Mouse (Mus musculus) CH12.LX (cell line): ENCODE results near the gene Ipo7. TPM values are rescaled to one million over a fixed set of nuclear protein-coding genes. Genes with fewer than 3 reads are reported as not detected.

Experiments used
- DNase-seq: peaks from one replicate; pipeline ENCODE4 v3.0.0-alpha.2; 2013; ENCODE audit errors: extremely low read depth
- H3K27ac ChIP-seq: 2 replicates; pipeline ENCODE4 v1.5.1; 2012; ENCODE audit warnings: low read depth, mild to moderate bottlenecking, control low read depth, moderate library complexity; ENCODE audit not compliant: insufficient read depth
- H3K27me3 ChIP-seq: replicated peaks from 2 replicates; pipeline ENCODE3; 2012; ENCODE audit warnings: inconsistent platforms
- H3K36me3 ChIP-seq, 2 experiments: replicated peaks in 1 of 2; 2 replicates each; pipeline versions ENCODE3 to v1.6.1; 2012; ENCODE audit warnings: inconsistent platforms in 1 of 2, low read length in 1 of 2, mild to moderate bottlenecking in 1 of 2, mixed read lengths in 1 of 2, moderate library complexity in 1 of 2; ENCODE audit not compliant: control insufficient read depth in 1 of 2, insufficient read depth in 1 of 2
- H3K4me1 ChIP-seq, 2 experiments: 2 replicates each; pipeline ENCODE4 v1.6.1; 2012; ENCODE audit warnings: inconsistent platforms in 1 of 2, moderate library complexity in 1 of 2; ENCODE audit not compliant: insufficient read depth in 2 of 2, control insufficient read depth in 1 of 2
- H3K4me2 ChIP-seq: 2 replicates; pipeline ENCODE4 v1.6.1; 2012; ENCODE audit warnings: low read depth, mild to moderate bottlenecking, control low read depth; ENCODE audit not compliant: poor library complexity, insufficient read depth, severe bottlenecking
- H3K4me3 ChIP-seq, 3 experiments: fragments of 150-350 bp in 1 of 3; sonication (generic) in 1 of 3; replicated peaks in 1 of 3; 2 replicates each; pipeline versions ENCODE3 to v1.5.1; 2011 to 2012; ENCODE audit warnings: low read depth in 2 of 3, low read length in 2 of 3, mild to moderate bottlenecking in 2 of 3, moderate library complexity in 2 of 3, control low read depth in 1 of 3, improper control_type of control experiment in 1 of 3, inconsistent platforms in 1 of 3, mixed read lengths in 1 of 3; ENCODE audit not compliant: poor library complexity in 1 of 3
- H3K79me2 ChIP-seq: replicated peaks from 2 replicates; pipeline ENCODE4 v1.6.1; 2012; ENCODE audit warnings: mild to moderate bottlenecking, moderate library complexity; ENCODE audit not compliant: control insufficient read depth, poor library complexity, insufficient read depth, severe bottlenecking; ENCODE audit errors: extremely low read depth
- H3K9ac ChIP-seq: 2 replicates; pipeline ENCODE4 v1.6.1; 2012; ENCODE audit warnings: low read depth, mild to moderate bottlenecking, control low read depth, moderate library complexity; ENCODE audit not compliant: insufficient read depth
- H3K9me3 ChIP-seq: replicated peaks from 2 replicates; pipeline ENCODE3; 2012; ENCODE audit warnings: low read length, inconsistent platforms, mixed read lengths
- BHLHE40 ChIP-seq: IDR thresholded peaks from 2 replicates; pipeline ENCODE4 v1.6.1; 2011; ENCODE audit warnings: mild to moderate bottlenecking, low read depth, low read length, improper control_type of control experiment
- CHD1 ChIP-seq: IDR thresholded peaks from 2 replicates; pipeline ENCODE4 v1.6.1; 2012; ENCODE audit warnings: low read depth, low read length, improper control_type of control experiment, inconsistent platforms
- E2F4 ChIP-seq: IDR thresholded peaks from 2 replicates; pipeline ENCODE4 v1.6.1; 2011; ENCODE audit warnings: low read depth, low read length, improper control_type of control experiment; ENCODE audit not compliant: insufficient replicate concordance
- ELF1 ChIP-seq: IDR thresholded peaks from 2 replicates; pipeline ENCODE4 v1.6.1; 2014; ENCODE audit warnings: low read depth, mild to moderate bottlenecking, inconsistent platforms, low read length, improper control_type of control experiment
- EP300 ChIP-seq: IDR thresholded peaks from 2 replicates; pipeline ENCODE4 v1.6.1; 2011; ENCODE audit warnings: low read length, improper control_type of control experiment
- GABPA ChIP-seq: IDR thresholded peaks from 2 replicates; pipeline ENCODE4 v1.6.1; 2012; ENCODE audit warnings: low read depth, low read length, improper control_type of control experiment, inconsistent platforms; ENCODE audit not compliant: insufficient replicate concordance
- IRF4 ChIP-seq: IDR thresholded peaks from 2 replicates; pipeline ENCODE4 v1.6.1; 2014; ENCODE audit warnings: low read depth, mild to moderate bottlenecking, inconsistent platforms, low read length, improper control_type of control experiment
- KAT2A ChIP-seq: IDR thresholded peaks from 2 replicates; pipeline ENCODE4 v1.6.1; 2012; ENCODE audit warnings: low read length, improper control_type of control experiment, inconsistent platforms; ENCODE audit not compliant: insufficient replicate concordance
- MAFK ChIP-seq: IDR thresholded peaks from 2 replicates; pipeline ENCODE4 v1.6.1; 2011; ENCODE audit warnings: low read length, improper control_type of control experiment; ENCODE audit not compliant: insufficient replicate concordance
- MAX ChIP-seq: IDR thresholded peaks from 2 replicates; pipeline ENCODE4 v1.6.1; 2011; ENCODE audit warnings: low read length, improper control_type of control experiment
- MAZ ChIP-seq: IDR thresholded peaks from 2 replicates; pipeline ENCODE4 v1.6.1; 2012; ENCODE audit warnings: low read depth, mild to moderate bottlenecking, inconsistent platforms, low read length, improper control_type of control experiment, moderate library complexity
- MEF2A ChIP-seq: IDR thresholded peaks from 2 replicates; pipeline ENCODE4 v1.6.1; 2014; ENCODE audit warnings: low read depth, mild to moderate bottlenecking, inconsistent platforms, low read length, improper control_type of control experiment, borderline replicate concordance
- MXI1 ChIP-seq: IDR thresholded peaks from 2 replicates; pipeline ENCODE4 v1.6.1; 2011; ENCODE audit warnings: mild to moderate bottlenecking, low read depth, low read length, improper control_type of control experiment
- MYC ChIP-seq: IDR thresholded peaks from 2 replicates; pipeline ENCODE4 v1.6.1; 2011; ENCODE audit warnings: low read depth, mild to moderate bottlenecking, improper control_type of control experiment, low read length
- NELFE ChIP-seq: IDR thresholded peaks from 2 replicates; pipeline ENCODE4 v1.6.1; 2011; ENCODE audit warnings: low read depth, low read length, improper control_type of control experiment
- NRF1 ChIP-seq: IDR thresholded peaks from 2 replicates; pipeline ENCODE4 v1.6.1; 2014; ENCODE audit warnings: low read depth, mild to moderate bottlenecking, inconsistent platforms, low read length, improper control_type of control experiment, moderate library complexity
- POLR2A ChIP-seq: IDR thresholded peaks from 2 replicates; pipeline ENCODE4 v1.6.1; 2011; ENCODE audit warnings: low read depth, mild to moderate bottlenecking, improper control_type of control experiment, low read length
- POLR2AphosphoS2 ChIP-seq: IDR thresholded peaks from 2 replicates; pipeline ENCODE4 v1.6.1; 2011; ENCODE audit warnings: low read depth, low read length, improper control_type of control experiment
- RCOR1 ChIP-seq: conservative IDR thresholded peaks from 2 replicates; pipeline ENCODE4 v1.6.1; 2012; ENCODE audit warnings: low read depth, mild to moderate bottlenecking, inconsistent platforms, low read length, improper control_type of control experiment
- SIN3A ChIP-seq: IDR thresholded peaks from 2 replicates; pipeline ENCODE4 v1.6.1; 2012; ENCODE audit warnings: low read length, improper control_type of control experiment, inconsistent platforms
- TBP ChIP-seq: conservative IDR thresholded peaks from 2 replicates; pipeline ENCODE4 v1.6.1; 2011; ENCODE audit warnings: low read depth, low read length, improper control_type of control experiment
- TCF12 ChIP-seq: IDR thresholded peaks from 2 replicates; pipeline ENCODE4 v1.6.1; 2014; ENCODE audit warnings: low read depth, mild to moderate bottlenecking, inconsistent platforms, low read length, improper control_type of control experiment
- UBTF ChIP-seq: IDR thresholded peaks from 2 replicates; pipeline ENCODE4 v1.6.1; 2012; ENCODE audit warnings: low read depth, mild to moderate bottlenecking, inconsistent platforms, low read length, improper control_type of control experiment, moderate library complexity
- USF1 ChIP-seq: IDR thresholded peaks from 2 replicates; pipeline ENCODE4 v1.6.1; 2014; ENCODE audit warnings: low read depth, mild to moderate bottlenecking, inconsistent platforms, low read length, improper control_type of control experiment
- USF2 ChIP-seq: conservative IDR thresholded peaks from 2 replicates; pipeline ENCODE4 v1.6.1; 2011; ENCODE audit warnings: low read depth, low read length, improper control_type of control experiment
- ZKSCAN1 ChIP-seq: IDR thresholded peaks from 2 replicates; pipeline ENCODE4 v1.6.1; 2012; ENCODE audit warnings: low read depth, inconsistent platforms, low read length, improper control_type of control experiment, borderline replicate concordance
- ZMIZ1 ChIP-seq: IDR thresholded peaks from 2 replicates; pipeline ENCODE4 v1.6.1; 2012; ENCODE audit warnings: low read depth, mild to moderate bottlenecking, inconsistent platforms, low read length, improper control_type of control experiment
- dilution Hi-C: fragments of 300-500 bp; cut with MboI; formaldehyde crosslinking; loops from 2 replicates; pipeline ENCODE4 v1.14.3; 2020; ENCODE audit warnings: low sequenced_read_pairs; ENCODE audit not compliant: extremely low pct_unique_long_range_greater_than_20kb, extremely low pct_ligation_motif_present
- in situ Hi-C: fragments of 300-500 bp; cut with MboI; formaldehyde crosslinking; loops from 3 replicates; pipeline ENCODE4 v1.14.3; 2019; ENCODE audit warnings: low sequenced_read_pairs, low pct_ligation_motif_present, low pct_unique_long_range_greater_than_20kb, mixed read lengths
- polyA plus RNA-seq: library from polyadenylated mRNA; unstranded; fragments of >175 nt; gene quantifications from 2 replicates; pipeline ENCODE4 v1.2.1, GENCODE M21; 2012; ENCODE audit warnings: low read depth; ENCODE audit not compliant: insufficient read length
- total RNA-seq, 2 experiments: library from RNA; depleted of rRNA; stranded (reverse); fragments of 300-350 nt in 1 of 2; fragments of >200 nt in 1 of 2; gene quantifications; 2 replicates each; pipeline ENCODE4 v1.2.3; 2012 to 2014

Ipo7 gene
- total and polyA plus RNA-seq, 3 experiments = 126 to 183 (median 181) TPM

DNA sequence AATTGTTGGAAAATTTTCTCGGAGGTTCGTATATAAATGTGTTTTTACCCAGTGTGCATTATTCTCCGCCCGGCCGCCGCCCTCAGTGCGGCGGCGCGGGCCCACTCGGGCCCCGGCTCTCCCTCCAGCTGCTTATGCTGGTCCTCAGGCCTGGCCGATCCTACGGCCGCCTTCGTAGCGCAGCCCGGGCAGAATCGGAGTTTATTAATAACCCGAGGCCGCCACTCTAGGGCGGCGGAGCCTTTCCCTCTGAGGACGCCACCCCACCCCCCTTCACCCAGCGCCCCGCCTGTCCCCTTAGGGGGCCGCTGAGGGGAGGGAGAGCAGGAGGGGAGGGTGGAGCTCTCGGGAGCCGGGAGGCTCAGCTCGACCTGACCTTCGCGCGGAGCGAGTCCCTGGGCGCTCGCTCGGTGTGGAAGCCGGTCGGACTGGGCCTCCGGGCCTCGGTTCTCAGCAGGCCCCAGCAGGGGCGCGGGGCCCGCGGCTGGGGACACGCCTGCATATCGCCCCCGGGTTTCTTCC, 43.7 kb downstream of the Ipo7 start:
- in situ Hi-C loops = no loop called here
- Histone ChIP-seq H3K27me3 (no peaks in the 10 kb centered on the region), H3K36me3 (peaks cover 2 to 35% of the 10 kb centered on the region in 2 experiments)
- dilution Hi-C loops = no loop called here
- TF ChIP-seq TCF12 (peak; percentile 74), ZMIZ1 (peak; percentile 97), POLR2A (peak; percentile 95), GABPA (no peak), NRF1 (peak; percentile 71), MAZ (peak; percentile 85; the same call in 1 of the 2 replicates), EP300 (no peak), TBP (peak; percentile 93), NELFE (peak; percentile 96), E2F4 (0 out of 2 replicates have a peak, but pooled peaks have one; percentile 44), MEF2A (peak; percentile 66), SIN3A (peak; percentile 91), CHD1 (0 out of 2 replicates have a peak, but pooled peaks have one; percentile 18), BHLHE40 (no peak), ZKSCAN1 (no peak), MYC (peak; percentile 51; the same call in 1 of the 2 replicates), USF2 (no peak), IRF4 (peak; percentile 31; the same call in 1 of the 2 replicates), MXI1 (peak; percentile 58; the same call in 1 of the 2 replicates), UBTF (peak; percentile 94), MAX (peak; percentile 15; the same call in 1 of the 2 replicates), KAT2A (no peak)
- TF ChIP-seq, all 38 proteins: peak for 16
- H3K9me3 ChIP-seq = no peaks in the 10 kb centered on the region
- no peak for DNase-seq
- peak overlapping the region; percentile 60; the same call in 1 of the 2 replicates for H3K4me2 ChIP-seq
- H3K9ac ChIP-seq = peak overlapping the region; percentile 95
- H3K4me1 ChIP-seq = peaks cover 3 to 29% of the 10 kb centered on the region in 2 experiments; a peak in 3 of 4 replicates
- H3K79me2 ChIP-seq = peaks cover 23% of the 10 kb centered on the region
- H3K27ac ChIP-seq = peak overlapping the region; percentile 82
- H3K4me3 ChIP-seq = peak overlapping the region; percentile 60 to 77 (median 65)

DNA sequence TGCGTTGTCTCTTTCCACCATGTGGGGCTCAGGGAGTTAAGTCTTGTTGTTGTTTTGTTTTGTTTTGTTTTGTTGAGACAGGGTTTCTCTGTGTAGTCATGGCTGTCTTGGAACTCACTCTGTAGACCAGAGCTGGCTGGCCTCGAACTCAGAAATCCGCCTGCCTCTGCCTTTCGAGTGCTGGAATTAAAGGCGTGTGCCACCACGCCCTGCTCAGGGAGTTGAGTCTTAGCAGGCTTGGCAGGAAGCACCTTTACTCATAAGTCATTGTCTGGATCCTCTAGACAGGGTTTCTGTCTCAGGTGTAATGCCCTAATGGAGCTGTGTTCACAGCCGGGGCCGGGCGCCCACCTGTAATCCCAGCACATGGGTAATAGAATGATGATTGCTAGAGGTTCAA, 45.7 kb downstream of the Ipo7 start:
- Histone ChIP-seq H3K36me3 (peaks cover 7 to 40% of the 10 kb centered on the region in 2 experiments), H3K4me2 (no peak overlapping the region), H3K4me3 (no peak overlapping the region), H3K9ac (no peak overlapping the region), H3K27me3 (no peaks in the 10 kb centered on the region), H3K4me1 (peaks cover 3 to 29% of the 10 kb centered on the region in 2 experiments; a peak in 3 of 4 replicates), H3K27ac (no peak overlapping the region), H3K9me3 (no peaks in the 10 kb centered on the region), H3K79me2 (peaks cover 23% of the 10 kb centered on the region)
- dilution Hi-C loops = no loop called here
- in situ Hi-C loops = no loop called here
- DNase-seq = no peak
- TF ChIP-seq ZMIZ1 = no peak
- no peak for TF ChIP-seq ELF1
- no peak for TF ChIP-seq USF1
- TF ChIP-seq ZKSCAN1 = no peak
- no peak for TF ChIP-seq POLR2AphosphoS2
- no peak for TF ChIP-seq KAT2A
- no peak for TF ChIP-seq MXI1
- no peak for TF ChIP-seq RCOR1
- no peak for TF ChIP-seq MAFK
